Mouse (Mus musculus) heart, embryonic 15.5 days (tissue): ENCODE measurements at regions not wholly inside any gene's neighbourhood (a gene's known extent, or its start where the extent isn't known, plus 50 kb on each side); places are given as distances from the start of the nearest gene placed in this dataset.

ENCODE experiments used
- ATAC-seq: fragments of 200-750 bp; cut with Nextera tagmentation; replicated peaks from 2 replicates; pipeline ENCODE4 v1.8.0; 2017; ENCODE audit warnings: low read depth, moderate TSS enrichment; ENCODE audit not compliant: insufficient number of reproducible peaks, insufficient read depth, low FRiP score
- H3K27ac ChIP-seq: fragments of 300-500 bp; sonication (generic); 2 replicates; pipeline ENCODE4 v1.5.1; 2015; ENCODE audit warnings: mild to moderate bottlenecking, inconsistent platforms
- H3K27me3 ChIP-seq: fragments of 300-500 bp; sonication (generic); 2 replicates; pipeline ENCODE4 v1.6.1; 2015; ENCODE audit warnings: inconsistent platforms
- H3K36me3 ChIP-seq: fragments of 300-500 bp; sonication (generic); 2 replicates; pipeline ENCODE4 v1.6.1; 2015; ENCODE audit warnings: mild to moderate bottlenecking, inconsistent platforms
- H3K4me1 ChIP-seq: fragments of 300-500 bp; sonication (generic); replicated peaks from 2 replicates; pipeline ENCODE4 v1.6.1; 2015; ENCODE audit warnings: inconsistent platforms
- H3K4me2 ChIP-seq: fragments of 300-500 bp; sonication (generic); 2 replicates; pipeline ENCODE4 v1.6.1; 2015; ENCODE audit warnings: inconsistent platforms, mild to moderate bottlenecking, moderate library complexity
- H3K4me3 ChIP-seq: fragments of 300-500 bp; sonication (generic); 2 replicates; pipeline ENCODE4 v1.5.1; 2015; ENCODE audit warnings: mild to moderate bottlenecking, inconsistent platforms
- H3K9ac ChIP-seq: fragments of 300-500 bp; sonication (generic); 2 replicates; pipeline ENCODE4 v1.6.1; 2015; ENCODE audit warnings: mild to moderate bottlenecking, inconsistent platforms
- H3K9me3 ChIP-seq: fragments of 300-500 bp; sonication (generic); replicated peaks from 2 replicates; pipeline ENCODE4 v1.6.1; 2016; ENCODE audit warnings: inconsistent platforms
- WGBS: fragments of 180-500 bp; shearing (Covaris S2); methylation state at CpG from one replicate; pipeline ENCODE4 v1.1.7; 2015; ENCODE audit warnings: mixed read lengths; 5-methylcytosine and 5-hydroxymethylcytosine counted together

- Histone ChIP-seq H3K9me3 (no peaks in the 10 kb centered on the region), H3K9ac (no peak overlapping the region), H3K27me3 (0 out of 2 replicates have a peak, but pooled peaks cover 3% of the 10 kb centered on the region), H3K36me3 (no peaks in the 10 kb centered on the region), H3K4me1 (no peaks in the 10 kb centered on the region), H3K4me3 (no peak overlapping the region), H3K27ac (no peak overlapping the region), H3K4me2 (no peak overlapping the region)
- ATAC-seq, result no peak
- WGBS, result 77% methylated on average over 1 of the region's 1 CpGs
These were observed 121.7 kb upstream of the A230072I06Rik start for GRCm38 (mm10) chr8:12156893-12157292.

- H3K27ac ChIP-seq, result no peak overlapping the region
- H3K27me3 ChIP-seq, result 0 out of 2 replicates have a peak, but pooled peaks cover 3% of the 10 kb centered on the region
- 73% methylated on average over 9 of the region's 9 CpGs for WGBS
- H3K9ac ChIP-seq, result no peak overlapping the region
- H3K36me3 ChIP-seq, result no peaks in the 10 kb centered on the region
- H3K4me1 ChIP-seq, result peaks cover 2% of the 10 kb centered on the region
- no peak overlapping the region for H3K4me3 ChIP-seq
- no peaks in the 10 kb centered on the region for H3K9me3 ChIP-seq
- H3K4me2 ChIP-seq, result no peak overlapping the region
- no peak for ATAC-seq
These were observed 120.4 kb upstream of the A230072I06Rik start for GRCm38 (mm10) chr8:12158188-12158587.

GRCm38 (mm10) chr8:12162921-12163705 is 115.5 kb upstream of the A230072I06Rik start:
- ATAC-seq, result no peak
- Histone ChIP-seq H3K27me3 (no peaks in the 10 kb centered on the region), H3K9me3 (no peaks in the 10 kb centered on the region), H3K4me3 (peak overlapping the region; percentile 25), H3K27ac (no peak overlapping the region), H3K4me1 (peaks cover 5% of the 10 kb centered on the region), H3K36me3 (no peaks in the 10 kb centered on the region), H3K4me2 (peak overlapping the region; percentile 50), H3K9ac (no peak overlapping the region)
- 21% methylated on average over 22 of the region's 22 CpGs for WGBS

GRCm38 (mm10) chr8:12165487-12166152 is 113.0 kb upstream of the A230072I06Rik start:
- H3K9me3 ChIP-seq, result no peaks in the 10 kb centered on the region
- no peak overlapping the region for H3K4me3 ChIP-seq
- no peak overlapping the region for H3K27ac ChIP-seq
- H3K9ac ChIP-seq, result no peak overlapping the region
- no peaks in the 10 kb centered on the region for H3K36me3 ChIP-seq
- 74% methylated on average over 23 of the region's 23 CpGs for WGBS
- peaks cover 5% of the 10 kb centered on the region for H3K4me1 ChIP-seq
- peaks cover 4% of the 10 kb centered on the region; the same call in 1 of the 2 replicates for H3K27me3 ChIP-seq
- no peak overlapping the region for H3K4me2 ChIP-seq
- ATAC-seq, result no peak

GRCm38 (mm10) chr8:12171788-12172187 is 106.8 kb upstream of the A230072I06Rik start:
- no peak overlapping the region for H3K9ac ChIP-seq
- no peaks in the 10 kb centered on the region for H3K36me3 ChIP-seq
- H3K27ac ChIP-seq, result no peak overlapping the region
- ATAC-seq, result no peak
- H3K4me3 ChIP-seq, result no peak overlapping the region
- H3K9me3 ChIP-seq, result no peaks in the 10 kb centered on the region
- WGBS, result 75% methylated on average over 12 of the region's 12 CpGs
- H3K4me2 ChIP-seq, result no peak overlapping the region
- no peaks in the 10 kb centered on the region for H3K4me1 ChIP-seq
- H3K27me3 ChIP-seq, result peaks cover 40% of the 10 kb centered on the region

GRCm38 (mm10) chr8:12175496-12175895 is 103.1 kb upstream of the A230072I06Rik start:
- no peak overlapping the region for H3K4me2 ChIP-seq
- no peak for ATAC-seq
- H3K9ac ChIP-seq, result no peak overlapping the region
- no peaks in the 10 kb centered on the region for H3K4me1 ChIP-seq
- 46% methylated on average over 13 of the region's 13 CpGs for whole genome bisulfite sequencing
- H3K4me3 ChIP-seq, result no peak overlapping the region
- H3K36me3 ChIP-seq, result no peaks in the 10 kb centered on the region
- no peaks in the 10 kb centered on the region for H3K9me3 ChIP-seq
- H3K27ac ChIP-seq, result no peak overlapping the region
- peaks cover 37% of the 10 kb centered on the region for H3K27me3 ChIP-seq

GRCm38 (mm10) chr8:12184666-12185065 is 94.0 kb upstream of the A230072I06Rik start:
- H3K27ac ChIP-seq, result no peak overlapping the region
- ATAC-seq, result no peak

GRCm38 (mm10) chr8:12187366-12187765 is 91.3 kb upstream of the A230072I06Rik start:
- Histone ChIP-seq H3K9ac (no peak overlapping the region), H3K4me2 (no peak overlapping the region), H3K9me3 (no peaks in the 10 kb centered on the region), H3K36me3 (no peaks in the 10 kb centered on the region), H3K4me1 (no peaks in the 10 kb centered on the region), H3K27me3 (no peaks in the 10 kb centered on the region), H3K27ac (no peak overlapping the region), H3K4me3 (no peak overlapping the region)
- ATAC-seq, result no peak
- 80% methylated on average over 3 of the region's 3 CpGs for WGBS

More at GRCm38 (mm10) chr8:12184666-12185065, 94.0 kb upstream of the A230072I06Rik start:
- H3K36me3 ChIP-seq, result no peaks in the 10 kb centered on the region
- 82% methylated on average over 4 of the region's 4 CpGs for WGBS
- H3K9ac ChIP-seq, result no peak overlapping the region
- H3K4me3 ChIP-seq, result no peak overlapping the region
- H3K4me2 ChIP-seq, result no peak overlapping the region
- no peaks in the 10 kb centered on the region for H3K9me3 ChIP-seq
- H3K4me1 ChIP-seq, result no peaks in the 10 kb centered on the region
- no peaks in the 10 kb centered on the region for H3K27me3 ChIP-seq

GRCm38 (mm10) chr8:12188451-12188850 is 90.2 kb upstream of the A230072I06Rik start:
- ATAC-seq, result no peak
- Histone ChIP-seq H3K4me1 (no peaks in the 10 kb centered on the region), H3K9me3 (no peaks in the 10 kb centered on the region), H3K27me3 (no peaks in the 10 kb centered on the region), H3K27ac (no peak overlapping the region), H3K9ac (no peak overlapping the region), H3K36me3 (no peaks in the 10 kb centered on the region), H3K4me2 (no peak overlapping the region), H3K4me3 (no peak overlapping the region)
- WGBS, result 71% methylated on average over 5 of the region's 5 CpGs

- ATAC-seq, result no peak
- Histone ChIP-seq H3K9me3 (no peaks in the 10 kb centered on the region), H3K4me2 (no peak overlapping the region), H3K4me3 (no peak overlapping the region), H3K27me3 (no peaks in the 10 kb centered on the region), H3K27ac (no peak overlapping the region), H3K9ac (no peak overlapping the region), H3K4me1 (no peaks in the 10 kb centered on the region), H3K36me3 (no peaks in the 10 kb centered on the region)
- WGBS, result 74% methylated on average over 4 of the region's 4 CpGs
These were observed 89.7 kb upstream of the A230072I06Rik start for GRCm38 (mm10) chr8:12188960-12189359.

- WGBS, result 26% methylated on average over 8 of the region's 8 CpGs
- no peaks in the 10 kb centered on the region for H3K4me1 ChIP-seq
- ATAC-seq, result no peak
- 0 out of 2 replicates have a peak, but pooled peaks cover 1% of the 10 kb centered on the region for H3K27me3 ChIP-seq
- no peak overlapping the region for H3K9ac ChIP-seq
- no peaks in the 10 kb centered on the region for H3K36me3 ChIP-seq
- H3K27ac ChIP-seq, result no peak overlapping the region
- no peaks in the 10 kb centered on the region for H3K9me3 ChIP-seq
- no peak overlapping the region for H3K4me2 ChIP-seq
- no peak overlapping the region for H3K4me3 ChIP-seq
These were observed 86.6 kb upstream of the A230072I06Rik start for GRCm38 (mm10) chr8:12192006-12192405.
